Comparison of ENCODE assay signal across 7 mouse cellular contexts in genomic region chr10:94545259-94546019, GRCm38 (mm10).
DNase-seq lines count a peak whose midpoint lies in the region; ATAC-seq lines count a peak whose summit lies in the region.

No protein-coding gene starts in this region.

- H3K27ac ChIP-seq in forebrain, embryonic 14.5 days (ENCODE audit: low read depth, low read length) = peak overlapping the region; percentile 48; the same call in 1 of the 2 replicates
- no peak overlapping the region; the same call in 1 of the 2 replicates for H3K27ac ChIP-seq in hindbrain, embryonic 12.5 days
- 0 out of 2 replicates have a peak overlapping the region, but pooled peaks have one; percentile 5 for H3K27ac ChIP-seq in macrophage

- H3K4me1 ChIP-seq in forebrain, embryonic 14.5 days (ENCODE audit: control insufficient read depth, insufficient read depth, low read length) = peaks cover 17% of the 10 kb centered on the region
- H3K4me1 ChIP-seq in hindbrain, embryonic 12.5 days = peaks cover 23% of the 10 kb centered on the region

- no peaks in the 10 kb centered on the region for H3K27me3 ChIP-seq in forebrain, embryonic 14.5 days (replicated peaks; ENCODE audit: control insufficient read depth, insufficient read depth, low read length)
- no peaks in the 10 kb centered on the region for H3K27me3 ChIP-seq in hindbrain, embryonic 12.5 days

- H3K9ac ChIP-seq in forebrain, embryonic 14.5 days (ENCODE audit: low read length) = peak overlapping the region; percentile 48
- 0 out of 2 replicates have a peak overlapping the region, but pooled peaks have one; percentile 23 for H3K9ac ChIP-seq in hindbrain, embryonic 12.5 days

- ATAC-seq in forebrain, embryonic 14.5 days = peak; percentile 79
- peak; percentile 47 for ATAC-seq in hindbrain, embryonic 12.5 days (ENCODE audit: low FRiP score)

- H3K36me3 ChIP-seq in forebrain, embryonic 14.5 days (ENCODE audit: control insufficient read depth, insufficient read depth, low read length) = no peaks in the 10 kb centered on the region
- 0 out of 2 replicates have a peak, but pooled peaks cover 7% of the 10 kb centered on the region for H3K36me3 ChIP-seq in hindbrain, embryonic 12.5 days
- H3K36me3 ChIP-seq in macrophage (ENCODE audit: inconsistent target) = no peaks in the 10 kb centered on the region

- H3K9me3 ChIP-seq in forebrain, embryonic 14.5 days (replicated peaks; ENCODE audit: control insufficient read depth, low read length) = 0 out of 2 replicates have a peak, but pooled peaks cover 4% of the 10 kb centered on the region
- H3K9me3 ChIP-seq in hindbrain, embryonic 12.5 days (replicated peaks) = peaks cover 10% of the 10 kb centered on the region

- peak; percentile 85 for DNase-seq in MN1 (ENCODE audit: low spot score)
- peak; percentile 67 for DNase-seq in adrenal gland, postnatal 14 days
- peak; percentile 80 for DNase-seq in forebrain, embryonic 14.5 days (ENCODE audit: low spot score)
- peak; percentile 40 to 64 for DNase-seq in left cerebral cortex, adult 8-10 months (ENCODE audit: low spot score in 2 of 2)
- DNase-seq in right cerebral cortex, postnatal 14 days = peak; percentile 45

- WGBS in forebrain, embryonic 14.5 days = 13% methylated on average over 21 of the region's 21 CpGs
- WGBS in hindbrain, embryonic 12.5 days = 24% methylated on average over 21 of the region's 21 CpGs
- 8% methylated on average over 21 of the region's 21 CpGs for WGBS in macrophage (ENCODE audit: missing documents)

- peak overlapping the region; percentile 12; the same call in 1 of the 2 replicates for H3K4me3 ChIP-seq in forebrain, embryonic 14.5 days (ENCODE audit: low read depth, low read length)
- peak overlapping the region; percentile 7; the same call in 1 of the 2 replicates for H3K4me3 ChIP-seq in hindbrain, embryonic 12.5 days
- peak overlapping the region; percentile 31 for H3K4me3 ChIP-seq in macrophage (ENCODE audit: inconsistent target)

- peak overlapping the region; percentile 46 for H3K4me2 ChIP-seq in forebrain, embryonic 14.5 days (ENCODE audit: low read length)
- H3K4me2 ChIP-seq in hindbrain, embryonic 12.5 days (replicated peaks) = peak overlapping the region; percentile 38

- no peaks in the 10 kb centered on the region for H3K79me2 ChIP-seq in macrophage (ENCODE audit: inconsistent target)
